Mouse (Mus musculus) natural killer cell, adult 2 months (primary cell): ENCODE measurements at regions not wholly inside any gene's neighbourhood (a gene's known extent, or its start where the extent isn't known, plus 50 kb on each side); places are given as distances from the start of the nearest gene placed in this dataset.

Experiments
- DNase-seq, 2 experiments: peaks; one replicate each; pipeline ENCODE4 v3.0.0; 2022; ENCODE audit warnings: low spot score in 2 of 2

GRCm38 (mm10) chr14:58189948-58190347 lies 119.6 kb downstream of the Fgf9 start:
- DNase-seq, result no peak

GRCm38 (mm10) chr14:58182869-58183268 lies 112.5 kb downstream of the Fgf9 start:
- no peak for DNase-seq

- DNase-seq, result no peak
Measured at GRCm38 (mm10) chr14:58180724-58181123, 110.4 kb downstream of the Fgf9 start.

- DNase-seq, result no peak
Measured at GRCm38 (mm10) chr14:58175651-58176363, 105.5 kb downstream of the Fgf9 start.

- no peak for DNase-seq
Measured at GRCm38 (mm10) chr14:58174512-58174911, 104.2 kb downstream of the Fgf9 start.

- DNase-seq, result no peak
Measured at GRCm38 (mm10) chr14:58168920-58169319, 98.6 kb downstream of the Fgf9 start.
